Mouse (Mus musculus): ENCODE measurements around the gene Gpr107. TPM values are rescaled to one million over a fixed set of nuclear protein-coding genes. Genes with fewer than 3 reads are reported as not detected.

Gene Gpr107
- polyA plus RNA-seq (2015; fragmentation: Nextera tagmentation; extraction: Ambion mirVana), result 21.7 and 24.1 TPM in 2 replicates

GRCm38 (mm10) chr2:31151892-31152812 lies at the start of gene Gpr107:
TSS of gene Gpr107 (plus strand) at chr2:31152316.
- DNase-seq (ENCODE audit: low spot score), result peak; percentile 89

- no peak for DNase-seq (ENCODE audit: low spot score)
Measured at GRCm38 (mm10) chr2:31103321-31103720, 48.8 kb upstream of the Gpr107 start.

DNA sequence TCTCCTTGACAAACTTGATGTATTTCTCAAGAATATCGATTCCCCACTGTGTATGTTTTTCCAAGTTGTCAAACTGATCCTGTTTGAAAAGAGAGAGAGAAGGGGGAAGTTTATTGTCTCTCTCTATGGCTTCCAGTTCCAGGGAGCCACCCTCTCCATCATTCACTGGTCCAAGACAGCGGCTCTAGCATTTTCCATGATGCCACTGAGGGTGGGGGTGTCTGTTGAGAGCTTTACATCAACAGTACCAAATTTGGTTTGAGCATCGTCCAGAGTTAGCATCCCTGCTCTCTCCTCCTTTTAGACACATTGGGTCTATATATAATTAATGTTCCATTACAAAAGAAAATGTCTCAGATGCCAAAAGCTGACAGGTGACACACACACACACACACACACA lies 46.8 kb upstream of the Gpr107 start:
- DNase-seq (ENCODE audit: low spot score), result no peak

- DNase-seq (ENCODE audit: low spot score), result no peak
Measured at GRCm38 (mm10) chr2:31106004-31106403, 46.1 kb upstream of the Gpr107 start.

GRCm38 (mm10) chr2:31106621-31107320 lies 45.3 kb upstream of the Gpr107 start:
- DNase-seq (ENCODE audit: low spot score), result no peak

GRCm38 (mm10) chr2:31108186-31108585 lies 43.9 kb upstream of the Gpr107 start:
- peak; percentile 59 for DNase-seq (ENCODE audit: low spot score)

GRCm38 (mm10) chr2:31109960-31110548 lies 42.1 kb upstream of the Gpr107 start:
- no peak for DNase-seq (ENCODE audit: low spot score)

- no peak for DNase-seq (ENCODE audit: low spot score)
Measured at GRCm38 (mm10) chr2:31111685-31112084, 40.4 kb upstream of the Gpr107 start.

DNA sequence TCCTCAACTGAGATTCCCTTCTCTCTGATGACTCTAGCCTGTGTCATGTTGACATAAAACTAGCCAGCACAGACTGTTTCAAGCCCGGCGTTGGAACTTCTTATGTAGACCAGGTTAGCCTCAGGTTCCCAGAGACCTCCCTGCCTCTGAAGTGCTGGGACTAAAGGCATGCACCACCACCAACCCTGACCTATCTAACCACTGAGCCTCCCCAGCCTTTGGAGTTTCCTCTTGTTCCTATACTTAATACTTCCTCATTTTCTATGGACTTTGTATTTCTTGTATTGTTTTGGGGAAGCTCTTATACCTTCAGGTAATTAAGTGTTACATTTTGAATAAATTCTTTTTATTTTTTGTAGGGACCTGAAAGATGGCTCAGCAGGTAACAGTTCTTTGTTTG lies 37.9 kb upstream of the Gpr107 start:
- no peak for DNase-seq (ENCODE audit: low spot score)

- peak; percentile 57 for DNase-seq (ENCODE audit: low spot score)
Measured at GRCm38 (mm10) chr2:31115091-31115942, 36.8 kb upstream of the Gpr107 start.

- DNase-seq (ENCODE audit: low spot score), result peak; percentile 91
Measured at GRCm38 (mm10) chr2:31115943-31116731, 36.0 kb upstream of the Gpr107 start.

DNA sequence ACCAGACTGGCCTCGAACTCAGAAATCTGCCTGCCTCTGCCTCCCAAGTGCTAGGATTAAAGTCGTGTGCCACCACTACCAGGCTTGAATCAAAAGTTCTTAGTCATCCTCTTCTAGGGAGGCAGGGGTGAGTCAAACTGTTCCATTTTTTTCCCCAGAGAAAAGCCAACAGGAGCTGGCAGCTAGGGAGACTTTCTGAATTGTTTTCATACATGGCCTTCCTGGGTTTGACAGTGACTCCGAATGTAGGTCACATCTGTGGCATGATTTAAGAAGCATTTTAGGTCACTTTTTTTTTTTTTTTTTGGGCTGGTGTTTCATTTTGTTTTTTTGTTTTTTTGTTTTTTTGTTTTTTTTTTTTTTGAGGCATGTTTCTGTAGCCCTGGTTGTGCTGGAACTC lies 33.9 kb upstream of the Gpr107 start:
- peak; percentile 78 for DNase-seq (ENCODE audit: low spot score)

DNA sequence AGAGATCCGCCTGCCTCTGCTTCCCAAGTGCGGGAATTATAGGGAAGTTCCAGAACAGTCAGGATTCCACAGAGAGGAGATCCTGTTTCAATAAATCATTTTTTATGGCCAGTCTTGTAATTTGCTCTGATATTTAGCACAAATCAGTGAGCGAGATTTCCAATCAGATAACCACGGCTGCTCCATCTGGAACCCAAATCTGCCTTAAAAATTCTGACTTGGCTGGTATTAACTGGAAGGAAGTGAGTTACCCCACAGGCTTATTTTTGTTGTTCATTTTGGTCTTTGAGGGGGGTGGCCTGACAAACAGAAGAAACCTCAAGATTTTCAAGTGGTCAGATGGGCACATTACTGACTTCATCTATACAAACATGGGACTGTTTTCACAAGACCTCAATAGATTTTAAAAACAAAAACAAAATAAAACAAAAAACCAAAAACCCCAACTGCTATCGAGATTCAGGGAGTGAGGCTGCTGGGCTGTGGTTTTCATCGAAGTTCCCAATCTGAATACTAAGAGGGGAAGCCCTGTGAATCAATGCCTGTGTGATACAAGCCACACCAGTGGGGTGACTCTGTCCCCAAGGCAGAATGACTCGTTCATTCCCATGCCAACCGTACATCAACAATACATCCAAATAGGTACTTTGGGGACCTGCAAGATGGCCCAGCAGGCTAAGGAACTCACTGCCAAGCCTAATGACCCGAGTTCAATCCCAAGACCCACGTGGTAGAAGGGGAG lies 33.3 kb upstream of the Gpr107 start:
- DNase-seq (ENCODE audit: low spot score), result no peak

GRCm38 (mm10) chr2:31119795-31120194 lies 32.3 kb upstream of the Gpr107 start:
- no peak for DNase-seq (ENCODE audit: low spot score)

GRCm38 (mm10) chr2:31121131-31121693 lies 30.9 kb upstream of the Gpr107 start:
- DNase-seq (ENCODE audit: low spot score), result no peak

DNA sequence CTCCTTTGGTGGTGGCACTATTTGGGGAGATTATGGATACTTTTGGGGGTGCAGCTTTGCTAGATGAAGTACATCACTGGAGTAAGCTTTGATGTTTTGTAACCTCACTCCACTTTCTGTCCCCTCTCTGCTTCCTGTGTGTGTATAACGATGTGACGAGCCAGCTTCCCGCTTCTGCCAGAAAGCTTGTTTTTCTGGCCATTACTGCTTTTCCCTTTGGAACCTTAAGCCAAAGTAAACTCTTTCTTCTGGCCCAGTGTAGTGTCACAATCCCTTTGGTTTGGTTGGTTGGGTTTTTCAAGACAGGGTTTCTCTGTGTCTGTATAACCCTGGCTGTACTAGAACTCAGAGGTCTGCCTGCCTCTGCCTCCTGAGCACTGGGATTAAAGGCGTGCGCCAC lies 29.3 kb upstream of the Gpr107 start:
- DNase-seq (ENCODE audit: low spot score), result no peak

GRCm38 (mm10) chr2:31123493-31123892 lies 28.6 kb upstream of the Gpr107 start:
- no peak for DNase-seq (ENCODE audit: low spot score)

GRCm38 (mm10) chr2:31124694-31125093 lies 27.4 kb upstream of the Gpr107 start:
- DNase-seq (ENCODE audit: low spot score), result no peak

DNA sequence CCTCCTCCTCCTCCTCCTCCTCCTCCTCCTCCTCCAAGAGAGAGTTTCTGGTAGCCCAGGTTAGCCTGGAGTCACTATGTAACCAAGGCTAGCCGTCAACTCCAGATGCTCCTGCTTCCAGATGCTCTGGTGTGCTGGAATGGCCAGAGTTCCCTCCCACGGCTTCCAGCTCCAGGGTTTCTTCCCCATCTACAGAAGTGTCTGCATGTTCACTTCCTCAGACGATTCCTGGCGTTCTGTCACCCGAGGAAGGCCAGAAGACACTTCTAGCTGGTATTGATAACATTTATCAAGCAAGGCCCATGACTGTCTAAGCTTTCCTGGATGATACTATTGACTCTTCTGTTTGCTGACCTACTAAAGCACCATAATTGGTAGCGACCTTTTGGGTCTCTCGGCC lies 27.0 kb upstream of the Gpr107 start:
- no peak for DNase-seq (ENCODE audit: low spot score)
